Mouse (Mus musculus): ENCODE data around the gene Nup85.
A peak's percentile ranks its signal among the peaks of the same experiment; 100 is the strongest.
"Not testable (repeated sequence)": the region's sequence is repeated elsewhere in the genome, so short reads cannot be mapped to it uniquely, and the experiment has no call there.

Nup85 gene

GRCm38 (mm10) chr11:115522703-115523102 lies 41.5 kb upstream of the Nup85 start:
- Histone ChIP-seq H3K36me3 (ENCODE audit: insufficient read depth, low read length) (peaks cover 69% of the 10 kb centered on the region), H3K27me3 (ENCODE audit: insufficient read depth, low read length) (no peaks in the 10 kb centered on the region), H3K4me1 (replicated peaks; ENCODE audit: low read depth, low read length) (peaks cover 32% of the 10 kb centered on the region), H3K9me3 (ENCODE audit: low read length) (no peaks in the 10 kb centered on the region), H3K4me3 (replicated peaks; ENCODE audit: low read length) (no peak overlapping the region)
- no peak for TF ChIP-seq POU5F1 (IDR thresholded peaks at IDR 0.05; ENCODE audit: borderline replicate concordance, low read length)
- TF ChIP-seq NANOG (IDR thresholded peaks at IDR 0.05; ENCODE audit: borderline replicate concordance, low read length): no peak
- TF ChIP-seq CTCF (conservative IDR thresholded peaks at IDR 0.05; ENCODE audit: low read length): no peak

- peaks cover 51% of the 10 kb centered on the region for H3K4me1 ChIP-seq (replicated peaks; ENCODE audit: low read depth, low read length)
- H3K9me3 ChIP-seq (ENCODE audit: low read length); H3K4me3 ChIP-seq (replicated peaks; ENCODE audit: low read length); H3K27me3 ChIP-seq (ENCODE audit: insufficient read depth, low read length): not testable (repeated sequence)
- H3K36me3 ChIP-seq (ENCODE audit: insufficient read depth, low read length): peaks cover 90% of the 10 kb centered on the region
These were observed 37.8 kb upstream of the Nup85 start for GRCm38 (mm10) chr11:115526446-115526845.

- peaks cover 47% of the 10 kb centered on the region for H3K36me3 ChIP-seq (ENCODE audit: insufficient read depth, low read length)
- H3K4me1 ChIP-seq (replicated peaks; ENCODE audit: low read depth, low read length): peaks cover 65% of the 10 kb centered on the region
- H3K27me3 ChIP-seq (ENCODE audit: insufficient read depth, low read length): no peaks in the 10 kb centered on the region
- TF ChIP-seq POU5F1 (IDR thresholded peaks at IDR 0.05; ENCODE audit: borderline replicate concordance, low read length): no peak
- no peak for TF ChIP-seq NANOG (IDR thresholded peaks at IDR 0.05; ENCODE audit: borderline replicate concordance, low read length)
- no peak for TF ChIP-seq CTCF (conservative IDR thresholded peaks at IDR 0.05; ENCODE audit: low read length)
- peak overlapping the region; percentile 94 for H3K4me3 ChIP-seq (replicated peaks; ENCODE audit: low read length)
- H3K9me3 ChIP-seq (ENCODE audit: low read length): no peaks in the 10 kb centered on the region
These were observed 29.4 kb upstream of the Nup85 start for GRCm38 (mm10) chr11:115534759-115535371.

- peak overlapping the region; percentile 94 for H3K4me3 ChIP-seq (replicated peaks; ENCODE audit: low read length)
- H3K27me3 ChIP-seq (ENCODE audit: insufficient read depth, low read length): no peaks in the 10 kb centered on the region
- TF ChIP-seq CTCF (conservative IDR thresholded peaks at IDR 0.05; ENCODE audit: low read length) (no peak), POU5F1 (IDR thresholded peaks at IDR 0.05; ENCODE audit: borderline replicate concordance, low read length) (no peak), NANOG (IDR thresholded peaks at IDR 0.05; ENCODE audit: borderline replicate concordance, low read length) (no peak)
- peaks cover 60% of the 10 kb centered on the region for H3K4me1 ChIP-seq (replicated peaks; ENCODE audit: low read depth, low read length)
- no peaks in the 10 kb centered on the region for H3K9me3 ChIP-seq (ENCODE audit: low read length)
- H3K36me3 ChIP-seq (ENCODE audit: insufficient read depth, low read length): peaks cover 41% of the 10 kb centered on the region
These were observed 28.7 kb upstream of the Nup85 start for GRCm38 (mm10) chr11:115535401-115536037.

DNA sequence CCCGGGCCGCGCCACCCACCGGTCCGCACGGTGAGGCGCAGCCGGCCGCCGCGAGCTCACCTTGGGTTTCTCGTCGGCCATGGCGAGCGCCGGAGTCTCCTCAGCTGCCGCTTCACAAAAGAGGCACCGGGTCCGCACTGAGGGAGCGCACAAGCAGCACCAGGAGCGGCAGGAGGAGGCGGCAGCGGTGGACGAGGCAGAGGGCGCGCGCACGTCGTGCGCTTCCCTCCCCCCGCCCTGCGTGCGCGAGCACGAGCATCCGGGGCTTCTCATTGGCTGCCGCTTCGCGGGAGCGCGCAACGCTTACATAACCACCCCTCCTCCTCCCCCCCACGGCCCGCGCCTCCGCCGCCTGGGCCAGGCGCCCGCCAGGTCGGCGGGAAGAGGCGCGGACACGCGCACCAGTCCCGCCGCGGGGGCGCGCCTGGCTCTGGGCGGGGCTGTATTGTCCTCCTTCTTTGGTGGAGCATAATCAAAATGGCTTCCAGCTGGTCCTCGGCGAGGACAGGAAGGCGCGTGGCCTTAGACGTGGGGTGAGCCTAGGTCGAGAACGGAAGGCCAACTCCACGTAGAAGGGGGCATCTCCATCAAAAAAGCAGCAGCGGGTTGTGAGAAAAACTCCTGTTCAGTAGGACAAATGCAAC lies 28.1 kb upstream of the Nup85 start, which contains the start of gene Sumo2:
TSS of gene Sumo2 (minus strand) at position 239 of the 644 bp plus-strand sequence.
- Histone ChIP-seq H3K4me1 (replicated peaks; ENCODE audit: low read depth, low read length) (peaks cover 57% of the 10 kb centered on the region), H3K27me3 (ENCODE audit: insufficient read depth, low read length) (no peaks in the 10 kb centered on the region), H3K9me3 (ENCODE audit: low read length) (no peaks in the 10 kb centered on the region), H3K36me3 (ENCODE audit: insufficient read depth, low read length) (peaks cover 38% of the 10 kb centered on the region), H3K4me3 (replicated peaks; ENCODE audit: low read length) (peak within 1 kb of the TSS; percentile 94)
- no peak for TF ChIP-seq NANOG (IDR thresholded peaks at IDR 0.05; ENCODE audit: borderline replicate concordance, low read length)
- no peak for TF ChIP-seq CTCF (conservative IDR thresholded peaks at IDR 0.05; ENCODE audit: low read length)

DNA sequence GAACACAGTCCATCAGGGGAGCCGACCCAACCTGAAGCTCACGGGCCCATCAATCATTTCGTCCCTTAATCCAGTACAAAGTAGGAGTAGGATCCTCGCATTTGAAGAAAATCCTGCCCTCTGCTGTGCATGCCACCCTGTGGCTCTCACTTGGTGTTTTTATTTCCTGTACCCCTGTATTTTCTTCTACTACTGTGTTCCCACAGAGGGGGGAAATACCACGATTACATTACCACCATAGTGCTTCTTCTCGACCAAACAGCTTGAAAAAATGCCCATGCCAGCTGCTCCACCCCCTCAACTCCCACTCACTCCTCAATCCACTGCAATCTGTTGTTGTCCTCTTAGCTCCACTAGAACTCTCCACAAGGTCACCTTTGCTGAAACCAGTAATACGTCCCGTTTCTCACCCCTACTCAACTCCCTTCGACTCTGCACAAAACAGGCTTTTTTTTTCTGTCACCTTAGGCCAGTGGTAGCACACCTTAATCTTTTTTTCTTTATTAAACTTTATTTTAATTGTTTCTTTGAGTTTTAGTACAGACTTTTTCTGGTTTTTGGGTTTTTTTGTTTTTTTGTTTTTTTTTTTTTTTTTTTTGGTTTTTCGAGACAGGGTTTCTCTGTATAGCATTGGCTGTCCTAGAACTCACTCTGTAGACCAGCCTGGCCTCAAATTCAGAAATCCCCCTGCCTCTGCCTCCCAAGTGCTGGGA lies 27.2 kb upstream of the Nup85 start:
- peaks cover 49% of the 10 kb centered on the region for H3K4me1 ChIP-seq (replicated peaks; ENCODE audit: low read depth, low read length)
- H3K36me3 ChIP-seq (ENCODE audit: insufficient read depth, low read length): peaks cover 29% of the 10 kb centered on the region
- no peak for TF ChIP-seq POU5F1 (IDR thresholded peaks at IDR 0.05; ENCODE audit: borderline replicate concordance, low read length)
- TF ChIP-seq CTCF (conservative IDR thresholded peaks at IDR 0.05; ENCODE audit: low read length): no peak
- no peak for TF ChIP-seq NANOG (IDR thresholded peaks at IDR 0.05; ENCODE audit: borderline replicate concordance, low read length)
- peak overlapping the region; percentile 76 for H3K4me3 ChIP-seq (replicated peaks; ENCODE audit: low read length)
- no peaks in the 10 kb centered on the region for H3K9me3 ChIP-seq (ENCODE audit: low read length)
- H3K27me3 ChIP-seq (ENCODE audit: insufficient read depth, low read length): no peaks in the 10 kb centered on the region

DNA sequence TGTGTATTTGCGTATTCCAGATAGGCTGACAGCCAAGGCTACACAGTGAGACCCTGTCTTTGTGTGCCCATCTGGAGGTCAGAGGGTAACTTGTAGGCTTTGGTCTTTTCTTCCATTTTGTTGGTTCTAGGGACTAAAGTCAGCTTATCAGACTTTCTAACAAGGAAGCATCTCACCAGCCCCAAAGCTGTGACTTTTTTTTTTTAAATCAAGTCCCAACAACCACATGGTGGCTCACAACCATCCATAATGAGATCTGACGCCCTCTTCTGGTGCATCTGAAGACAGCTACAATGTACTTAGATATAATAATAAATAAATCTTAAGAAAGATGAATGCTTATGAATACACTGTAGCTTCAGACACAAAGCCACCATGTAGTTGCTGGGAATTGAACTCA lies 26.2 kb upstream of the Nup85 start:
- Histone ChIP-seq H3K9me3 (ENCODE audit: low read length) (no peaks in the 10 kb centered on the region), H3K36me3 (ENCODE audit: insufficient read depth, low read length) (peaks cover 19% of the 10 kb centered on the region)
- TF ChIP-seq NANOG (IDR thresholded peaks at IDR 0.05; ENCODE audit: borderline replicate concordance, low read length) (no peak), CTCF (conservative IDR thresholded peaks at IDR 0.05; ENCODE audit: low read length) (no peak; the same call in 1 of the 2 replicates), POU5F1 (IDR thresholded peaks at IDR 0.05; ENCODE audit: borderline replicate concordance, low read length) (no peak)

DNA sequence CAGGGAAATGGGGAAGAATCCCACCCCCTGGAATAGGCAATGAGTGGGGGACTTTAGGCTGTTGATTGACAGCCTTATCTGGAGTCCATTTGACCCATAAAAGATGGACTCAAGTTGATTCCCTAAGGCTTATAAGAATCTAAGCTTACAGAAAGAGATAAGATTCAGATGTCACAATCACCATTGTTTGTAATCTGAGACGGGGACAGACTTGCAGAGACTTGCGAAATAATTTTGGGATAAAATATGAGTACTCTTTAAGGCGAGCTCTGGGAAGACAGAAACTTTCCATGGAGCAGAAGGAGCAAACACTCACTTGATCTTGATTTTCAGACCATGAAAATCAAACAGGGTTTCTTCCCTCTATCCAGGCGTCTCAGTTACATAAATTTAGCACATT lies 20.7 kb upstream of the Nup85 start:
- Histone ChIP-seq H3K36me3 (ENCODE audit: insufficient read depth, low read length) (no peaks in the 10 kb centered on the region), H3K4me1 (replicated peaks; ENCODE audit: low read depth, low read length) (peaks cover 12% of the 10 kb centered on the region), H3K27me3 (ENCODE audit: insufficient read depth, low read length) (peaks cover 7% of the 10 kb centered on the region; the same call in 1 of the 2 replicates), H3K4me3 (replicated peaks; ENCODE audit: low read length) (no peak overlapping the region), H3K9me3 (ENCODE audit: low read length) (no peaks in the 10 kb centered on the region)
- TF ChIP-seq NANOG (IDR thresholded peaks at IDR 0.05; ENCODE audit: borderline replicate concordance, low read length): no peak
- no peak for TF ChIP-seq CTCF (conservative IDR thresholded peaks at IDR 0.05; ENCODE audit: low read length)
- no peak for TF ChIP-seq POU5F1 (IDR thresholded peaks at IDR 0.05; ENCODE audit: borderline replicate concordance, low read length)

More for the DNA sequence above, 26.2 kb upstream of the Nup85 start:
- no peak overlapping the region for H3K4me3 ChIP-seq (replicated peaks; ENCODE audit: low read length)
- peaks cover 5% of the 10 kb centered on the region; the same call in 1 of the 2 replicates for H3K27me3 ChIP-seq (ENCODE audit: insufficient read depth, low read length)
- peaks cover 38% of the 10 kb centered on the region for H3K4me1 ChIP-seq (replicated peaks; ENCODE audit: low read depth, low read length)
